Mouse (Mus musculus) myocyte (in vitro differentiated cells): ENCODE results near the gene Itga5.
"Not testable (repeated sequence)": the region's sequence is repeated elsewhere in the genome, so short reads cannot be mapped to it uniquely, and the experiment has no call there.

Experiments used
- CEBPB ChIP-seq: IDR thresholded peaks from 2 replicates; pipeline ENCODE4 v1.6.1; 2011; ENCODE audit warnings: mild to moderate bottlenecking, moderate library complexity; ENCODE audit not compliant: poor library complexity, insufficient read depth, severe bottlenecking
- E2F4 ChIP-seq: IDR thresholded peaks from one replicate; pipeline ENCODE4 v1.6.1; 2011; ENCODE audit warnings: mild to moderate bottlenecking, control low read depth, moderate library complexity; ENCODE audit not compliant: insufficient read depth
- MAX ChIP-seq: IDR thresholded peaks from one replicate; pipeline ENCODE4 v1.6.1; 2011; ENCODE audit warnings: low read depth, mild to moderate bottlenecking, control low read depth
- MYOD1 ChIP-seq, 3 experiments: IDR thresholded peaks; one replicate each; pipeline ENCODE4 v1.6.1; 2011; ENCODE audit warnings: control low read depth in 2 of 3, low read depth in 2 of 3, mild to moderate bottlenecking in 2 of 3, moderate library complexity in 1 of 3; ENCODE audit not compliant: insufficient read length in 2 of 3, control insufficient read depth in 1 of 3
- MYOG ChIP-seq, 3 experiments: IDR thresholded peaks; one replicate each; pipeline ENCODE4 v1.6.1; 2011; ENCODE audit warnings: control low read depth in 2 of 3, low read depth in 2 of 3, mild to moderate bottlenecking in 2 of 3; ENCODE audit not compliant: insufficient read length in 2 of 3, control insufficient read depth in 1 of 3, insufficient read depth in 1 of 3
- POLR2A ChIP-seq: IDR thresholded peaks from one replicate; pipeline ENCODE4 v1.6.1; 2011; ENCODE audit warnings: low read depth, mild to moderate bottlenecking, control low read depth, moderate library complexity; ENCODE audit not compliant: insufficient read length
- POLR2AphosphoS2 ChIP-seq: IDR thresholded peaks from one replicate; pipeline ENCODE4 v1.6.1; 2011; ENCODE audit warnings: low read depth, control low read depth; ENCODE audit not compliant: insufficient read length
- REST ChIP-seq: IDR thresholded peaks from one replicate; pipeline ENCODE4 v1.6.1; 2011; ENCODE audit warnings: mild to moderate bottlenecking, control low read depth, moderate library complexity; ENCODE audit not compliant: insufficient read depth, insufficient read length
- SRF ChIP-seq: IDR thresholded peaks from one replicate; pipeline ENCODE4 v1.6.1; 2011; ENCODE audit warnings: low read depth; ENCODE audit not compliant: control insufficient read depth, insufficient read length
- TCF12 ChIP-seq: IDR thresholded peaks from one replicate; pipeline ENCODE4 v1.6.1; 2011; ENCODE audit warnings: mild to moderate bottlenecking, control low read depth; ENCODE audit not compliant: poor library complexity, insufficient read depth, severe bottlenecking
- USF1 ChIP-seq: IDR thresholded peaks from one replicate; pipeline ENCODE4 v1.6.1; 2011; ENCODE audit warnings: low read depth, mild to moderate bottlenecking, control low read depth, moderate library complexity

DNA sequence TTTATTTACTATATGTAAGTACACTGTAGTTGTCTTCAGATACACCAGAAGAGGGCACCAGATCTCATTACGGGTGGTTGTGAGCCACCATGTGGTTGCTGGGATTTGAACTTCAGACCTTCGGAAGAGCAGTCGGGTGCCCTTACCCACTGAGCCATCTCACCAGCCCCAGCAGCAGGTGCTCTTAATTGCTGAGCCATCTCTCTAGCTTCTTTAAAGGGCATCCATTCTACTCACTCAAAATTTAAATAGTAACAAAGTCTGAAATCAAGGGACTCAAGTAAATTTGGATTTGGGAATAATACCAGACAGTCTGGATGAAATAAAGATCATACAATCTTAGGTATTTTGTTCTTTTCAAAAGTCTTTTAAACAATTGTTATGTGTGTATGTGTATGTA, 39.0 kb upstream of the Itga5 start:
- TF ChIP-seq POLR2A; MAX; CEBPB; TCF12; POLR2AphosphoS2; USF1; MYOD1 (IDR thresholded peaks at IDR 0.05; ENCODE audit: control insufficient read depth in 1 of 3, insufficient read length in 2 of 3, low read depth in 2 of 3); MYOG (IDR thresholded peaks at IDR 0.05; ENCODE audit: control insufficient read depth in 1 of 3, insufficient read depth in 1 of 3, insufficient read length in 2 of 3, low read depth in 2 of 3); E2F4; REST; SRF: not testable (repeated sequence)
